ENCODE assay signal across 17 mouse cellular contexts in the genomic region with DNA sequence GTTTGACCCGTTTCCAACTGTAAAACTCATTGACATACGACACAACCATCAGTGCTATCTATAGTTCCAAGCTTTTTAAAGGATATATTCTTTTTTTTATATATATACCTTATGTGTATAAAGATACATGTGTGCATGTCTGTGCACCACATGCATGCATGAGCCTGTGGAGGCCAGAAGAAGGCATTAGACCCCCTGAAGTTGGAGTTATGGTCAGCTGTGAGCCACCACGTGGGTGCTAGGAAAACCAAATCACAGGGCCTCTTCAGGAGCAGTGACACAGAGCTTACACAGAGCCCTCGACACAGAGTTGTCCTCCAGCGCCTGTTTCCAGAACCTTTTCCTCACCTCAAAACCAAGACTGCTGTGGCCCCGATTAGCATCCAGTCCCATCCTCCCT.
"Had no signal": no experiment of that assay in that cellular context is flagged by ENCODE, and none has a peak within 500 bp of the region (broad histone marks: within the 10 kb centered on the region; RNA-seq: fewer than 3 reads in every experiment).

No protein-coding gene starts in this region.

- H3K27me3 ChIP-seq: lung, embryonic 15.5 days; megakaryocyte, embryonic 14.5 days; midbrain, embryonic 12.5 days; midbrain, embryonic 15.5 days; neural tube, embryonic 12.5 days; stomach, embryonic 15.5 days had no signal

- H3K4me2 ChIP-seq: lung, embryonic 15.5 days; midbrain, embryonic 12.5 days; midbrain, embryonic 15.5 days; neural tube, embryonic 12.5 days; stomach, embryonic 15.5 days had no signal

- DNase-seq: liver, postnatal 0 days; lung, adult 2 months; lung, postnatal 14 days; lung, postnatal 36 days; right cerebral cortex, postnatal 14 days; thymus, adult 2 months; thymus, postnatal 25 days; thymus, postnatal 4 days had no signal

- H3K4me3 ChIP-seq: lung, embryonic 15.5 days; megakaryocyte, embryonic 14.5 days; midbrain, embryonic 12.5 days; midbrain, embryonic 15.5 days; neural tube, embryonic 12.5 days; stomach, embryonic 15.5 days had no signal

- ATAC-seq: liver, postnatal 0 days; lung, postnatal 0 days; midbrain, embryonic 15.5 days had no signal

- H3K9ac ChIP-seq: liver, postnatal 0 days; lung, embryonic 15.5 days; midbrain, embryonic 12.5 days; midbrain, embryonic 15.5 days; neural tube, embryonic 12.5 days; stomach, embryonic 15.5 days had no signal

- H3K4me1 ChIP-seq: lung, embryonic 15.5 days; megakaryocyte, embryonic 14.5 days; midbrain, embryonic 12.5 days; midbrain, embryonic 15.5 days; neural tube, embryonic 12.5 days; stomach, embryonic 15.5 days had no signal

- H3K9me3 ChIP-seq: lung, embryonic 15.5 days; megakaryocyte, embryonic 14.5 days; midbrain, embryonic 12.5 days; midbrain, embryonic 15.5 days; neural tube, embryonic 12.5 days; stomach, embryonic 15.5 days had no signal

- H3K27ac ChIP-seq: lung, embryonic 15.5 days; macrophage; midbrain, embryonic 12.5 days; midbrain, embryonic 15.5 days; neural tube, embryonic 12.5 days; stomach, embryonic 15.5 days; stomach, postnatal 0 days had no signal
